Mouse (Mus musculus) liver, embryonic 12.5 days (tissue): ENCODE measurements around the gene Gm42417. TPM values are rescaled to one million over a fixed set of nuclear protein-coding genes. Genes with fewer than 3 reads are reported as not detected.

Experiments used
- ATAC-seq: fragments of 200-750 bp; cut with Nextera tagmentation; 2 replicates; pipeline ENCODE4 v1.8.0; 2017; ENCODE audit warnings: moderate number of reproducible peaks, mild to moderate bottlenecking, moderate library complexity
- H3K27ac ChIP-seq: fragments of 300-500 bp; sonication (generic); 2 replicates; pipeline ENCODE4 v1.5.1; 2016; ENCODE audit warnings: mild to moderate bottlenecking
- H3K27me3 ChIP-seq: fragments of 300-500 bp; sonication (generic); replicated peaks from 2 replicates; pipeline ENCODE4 v1.6.1; 2016; ENCODE audit warnings: mild to moderate bottlenecking, moderate library complexity
- H3K36me3 ChIP-seq: fragments of 300-500 bp; sonication (generic); 2 replicates; pipeline ENCODE4 v1.6.1; 2016; ENCODE audit warnings: mild to moderate bottlenecking, moderate library complexity
- H3K4me1 ChIP-seq: fragments of 300-500 bp; sonication (generic); 2 replicates; pipeline ENCODE4 v1.6.1; 2016
- H3K4me2 ChIP-seq: fragments of 300-500 bp; sonication (generic); 2 replicates; pipeline ENCODE4 v1.6.1; 2016; ENCODE audit warnings: mild to moderate bottlenecking, moderate library complexity
- H3K4me3 ChIP-seq: fragments of 300-500 bp; sonication (generic); 2 replicates; pipeline ENCODE4 v1.5.1; 2016; ENCODE audit warnings: mild to moderate bottlenecking, moderate library complexity
- H3K9ac ChIP-seq: fragments of 300-500 bp; sonication (generic); 2 replicates; pipeline ENCODE4 v1.6.1; 2016; ENCODE audit warnings: mild to moderate bottlenecking, moderate library complexity
- H3K9me3 ChIP-seq: fragments of 300-500 bp; sonication (generic); replicated peaks from 2 replicates; pipeline ENCODE4 v1.6.1; 2016; ENCODE audit warnings: mild to moderate bottlenecking, moderate library complexity
- WGBS: fragments of 180-500 bp; shearing (Covaris S2); methylation state at CpG from one replicate; pipeline ENCODE4 v1.1.7; 2016; ENCODE audit not compliant: insufficient replicate concordance; 5-methylcytosine and 5-hydroxymethylcytosine counted together
- polyA plus RNA-seq: library from polyadenylated mRNA; unstranded; fragments of >200 nt; fragmentation: Nextera tagmentation; extraction: Ambion mirVana; gene quantifications from 2 replicates; pipeline ENCODE4 v1.2.1, GENCODE M21; 2016

Gene Gm42417
- polyA plus RNA-seq, 1 experiment from 2014 or later, result 0.15 TPM

DNA sequence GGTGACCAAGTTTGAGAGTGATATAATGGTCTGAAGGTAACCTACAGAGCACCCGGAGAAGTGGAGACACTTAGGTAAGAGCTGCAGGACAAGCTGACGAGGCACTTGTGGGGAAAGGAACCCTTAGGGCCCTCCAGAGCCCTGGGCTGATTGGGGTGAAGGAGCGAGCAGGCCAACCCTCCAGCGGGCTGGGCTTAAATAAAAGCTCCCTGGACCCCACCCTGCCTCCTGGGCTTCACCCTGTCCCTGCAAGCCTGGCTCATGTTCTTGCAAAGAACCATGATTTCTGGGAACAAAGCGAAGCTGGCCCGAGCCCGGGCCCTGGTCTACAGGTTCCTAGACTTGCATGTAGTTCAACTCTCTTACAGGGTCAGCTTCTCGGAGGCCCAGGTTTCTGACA lies 34.3 kb upstream of the Gm42417 start:
- WGBS, result 68% methylated on average over 8 of the region's 8 CpGs
- Histone ChIP-seq H3K4me1 (peaks cover 39% of the 10 kb centered on the region), H3K27ac (no peak overlapping the region)

DNA sequence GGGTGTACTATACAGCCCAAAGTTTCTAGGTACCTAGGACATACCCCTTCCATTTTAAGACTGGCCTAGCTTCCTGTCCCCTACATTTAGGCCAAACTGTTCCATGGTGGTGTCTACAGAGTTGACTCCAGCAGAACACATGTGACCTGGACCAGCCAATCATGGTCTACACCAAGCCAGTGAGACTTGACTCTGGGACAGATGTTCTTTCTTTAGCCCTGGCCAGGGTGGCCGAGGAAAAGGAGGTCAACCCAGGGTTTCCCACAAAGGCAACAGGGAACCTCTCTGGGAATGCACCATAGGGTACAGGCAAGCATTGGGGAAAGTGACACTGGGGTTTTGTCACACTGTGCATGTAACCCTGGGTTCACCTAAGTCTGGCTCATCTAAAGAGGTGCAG lies 33.5 kb upstream of the Gm42417 start:
- Histone ChIP-seq H3K4me2 (no peak overlapping the region), H3K27ac (no peak overlapping the region), H3K36me3 (no peaks in the 10 kb centered on the region), H3K9ac (no peak overlapping the region), H3K4me1 (peaks cover 39% of the 10 kb centered on the region), H3K27me3 (peaks cover 22% of the 10 kb centered on the region; the same call in 1 of the 2 replicates), H3K4me3 (no peak overlapping the region), H3K9me3 (no peaks in the 10 kb centered on the region)
- 55% methylated on average over 1 of the region's 1 CpGs for WGBS
- ATAC-seq, result no peak

More for the DNA sequence above, 34.3 kb upstream of the Gm42417 start:
- Histone ChIP-seq H3K27me3 (peaks cover 22% of the 10 kb centered on the region; the same call in 1 of the 2 replicates), H3K9me3 (no peaks in the 10 kb centered on the region), H3K9ac (no peak overlapping the region), H3K36me3 (no peaks in the 10 kb centered on the region), H3K4me3 (no peak overlapping the region), H3K4me2 (no peak overlapping the region)
- no peak for ATAC-seq

DNA sequence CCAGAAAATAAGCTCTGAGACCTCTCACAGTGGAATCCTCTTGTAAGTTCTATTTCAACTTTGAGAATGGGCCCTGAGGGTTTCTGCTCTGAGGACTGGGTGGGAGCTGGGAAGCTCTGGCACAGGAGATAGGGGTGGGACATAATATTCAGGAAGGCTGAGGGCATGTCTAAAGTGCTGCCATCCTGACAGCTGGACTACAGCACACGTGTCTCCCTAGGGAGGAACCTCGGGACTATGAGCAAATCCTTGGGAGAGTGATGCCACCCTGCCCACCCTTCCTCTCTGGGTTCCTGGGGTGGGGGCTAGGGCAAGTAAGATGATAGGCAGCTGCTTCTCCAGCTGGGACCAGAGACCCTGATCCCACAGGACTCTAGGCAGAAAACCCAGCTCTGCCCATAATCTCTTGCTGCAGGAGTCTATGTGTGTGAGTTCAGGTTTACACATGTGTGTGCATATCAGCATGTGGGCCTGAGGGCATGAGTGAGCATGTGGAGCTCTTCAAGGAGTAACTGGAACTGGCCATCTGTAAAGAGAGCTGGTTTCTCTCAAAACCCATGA lies 33.0 kb upstream of the Gm42417 start:
- 33% methylated on average over 2 of the region's 2 CpGs for whole genome bisulfite sequencing
- peaks cover 34% of the 10 kb centered on the region for H3K4me1 ChIP-seq
- H3K27me3 ChIP-seq, result peaks cover 22% of the 10 kb centered on the region; the same call in 1 of the 2 replicates
- no peaks in the 10 kb centered on the region for H3K9me3 ChIP-seq
- no peak overlapping the region for H3K4me3 ChIP-seq
- H3K9ac ChIP-seq, result no peak overlapping the region
- no peaks in the 10 kb centered on the region for H3K36me3 ChIP-seq
- no peak overlapping the region for H3K27ac ChIP-seq
- no peak overlapping the region for H3K4me2 ChIP-seq
- no peak for ATAC-seq

DNA sequence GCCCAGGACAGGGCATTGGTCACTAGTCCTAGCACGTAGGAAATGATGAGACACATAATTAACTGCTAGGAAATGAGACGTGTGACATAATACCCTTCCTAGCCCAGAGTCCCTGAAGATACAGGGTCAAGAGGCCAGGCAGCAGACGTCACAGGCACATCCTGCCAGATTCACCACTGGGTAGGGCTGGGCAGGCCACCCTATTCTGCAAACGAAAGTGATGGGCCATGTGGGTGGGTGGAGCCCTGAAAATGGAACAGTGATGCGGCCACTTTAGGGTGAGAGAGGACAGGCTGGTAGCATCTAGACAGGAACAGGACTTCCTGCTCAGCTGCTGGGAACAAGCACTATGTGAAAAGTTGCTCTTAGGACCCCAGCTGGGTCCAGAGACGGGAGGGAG lies 32.4 kb upstream of the Gm42417 start:
- 22% methylated on average over 6 of the region's 6 CpGs for WGBS
- no peak overlapping the region for H3K27ac ChIP-seq
- 0 out of 2 replicates have a peak, but pooled peaks have one; percentile 18 for ATAC-seq
- H3K27me3 ChIP-seq, result peaks cover 22% of the 10 kb centered on the region; the same call in 1 of the 2 replicates
- H3K36me3 ChIP-seq, result no peaks in the 10 kb centered on the region
- no peaks in the 10 kb centered on the region for H3K9me3 ChIP-seq
- peaks cover 29% of the 10 kb centered on the region for H3K4me1 ChIP-seq
- no peak overlapping the region for H3K4me3 ChIP-seq
- no peak overlapping the region for H3K9ac ChIP-seq
- no peak overlapping the region for H3K4me2 ChIP-seq

DNA sequence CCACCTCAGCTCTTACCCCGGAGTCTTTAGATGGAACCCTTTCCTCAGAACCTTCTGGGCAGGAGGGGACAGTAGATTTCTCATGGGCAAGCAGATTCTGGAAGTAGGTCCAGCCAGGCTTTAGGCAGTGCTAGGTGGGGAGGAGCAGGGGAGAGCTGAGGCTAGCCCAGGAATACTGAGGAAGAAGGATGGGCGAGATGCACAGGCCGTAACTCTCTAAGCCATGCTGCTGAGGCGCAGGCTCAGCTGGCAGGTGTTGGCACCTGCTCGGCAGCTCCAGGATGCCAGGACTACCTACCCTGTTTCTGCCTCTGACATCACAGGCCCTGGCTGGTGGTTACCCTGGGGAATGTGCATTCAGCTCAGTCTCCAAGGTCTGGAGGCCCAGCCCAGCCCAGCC lies 31.1 kb upstream of the Gm42417 start:
- Histone ChIP-seq H3K9me3 (no peaks in the 10 kb centered on the region), H3K4me3 (no peak overlapping the region), H3K4me2 (no peak overlapping the region), H3K9ac (no peak overlapping the region), H3K27ac (no peak overlapping the region), H3K27me3 (peaks cover 22% of the 10 kb centered on the region; the same call in 1 of the 2 replicates), H3K4me1 (peaks cover 18% of the 10 kb centered on the region), H3K36me3 (no peaks in the 10 kb centered on the region)
- no peak for ATAC-seq
- WGBS, result 74% methylated on average over 5 of the region's 5 CpGs

DNA sequence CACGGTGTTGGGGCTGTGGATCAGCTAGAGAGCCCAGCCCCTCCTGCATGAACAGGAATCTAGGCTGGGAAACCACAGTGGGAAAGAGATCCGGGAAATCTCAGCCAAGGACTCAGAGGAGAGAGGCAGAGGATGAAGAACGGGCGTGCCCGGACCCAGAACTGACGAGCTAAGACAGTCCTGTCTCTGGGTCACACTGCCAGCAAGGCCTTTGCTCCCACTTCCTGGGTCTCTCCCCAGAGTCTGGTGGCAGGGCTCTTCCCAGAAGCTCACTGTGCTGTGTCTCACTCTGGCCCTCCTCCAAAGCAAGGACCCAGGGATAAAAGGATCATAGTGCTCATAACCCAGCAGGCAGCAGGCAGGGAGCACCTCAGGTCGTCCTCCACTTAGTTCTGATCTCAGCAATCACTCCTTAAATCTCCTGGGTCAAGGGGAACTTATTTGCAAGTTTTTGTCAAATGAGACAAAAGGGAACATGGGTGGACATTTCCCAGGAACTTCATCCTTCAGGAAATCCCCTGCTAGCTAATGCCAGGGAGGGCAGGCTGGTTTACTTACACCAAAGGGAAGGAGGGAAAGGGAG lies 30.6 kb upstream of the Gm42417 start:
- no peak for ATAC-seq
- Histone ChIP-seq H3K27me3 (peaks cover 28% of the 10 kb centered on the region; the same call in 1 of the 2 replicates), H3K9me3 (no peaks in the 10 kb centered on the region), H3K4me1 (peaks cover 16% of the 10 kb centered on the region), H3K4me3 (no peak overlapping the region), H3K27ac (no peak overlapping the region), H3K4me2 (no peak overlapping the region), H3K9ac (no peak overlapping the region), H3K36me3 (no peaks in the 10 kb centered on the region)
- 31% methylated on average over 7 of the region's 7 CpGs for WGBS

DNA sequence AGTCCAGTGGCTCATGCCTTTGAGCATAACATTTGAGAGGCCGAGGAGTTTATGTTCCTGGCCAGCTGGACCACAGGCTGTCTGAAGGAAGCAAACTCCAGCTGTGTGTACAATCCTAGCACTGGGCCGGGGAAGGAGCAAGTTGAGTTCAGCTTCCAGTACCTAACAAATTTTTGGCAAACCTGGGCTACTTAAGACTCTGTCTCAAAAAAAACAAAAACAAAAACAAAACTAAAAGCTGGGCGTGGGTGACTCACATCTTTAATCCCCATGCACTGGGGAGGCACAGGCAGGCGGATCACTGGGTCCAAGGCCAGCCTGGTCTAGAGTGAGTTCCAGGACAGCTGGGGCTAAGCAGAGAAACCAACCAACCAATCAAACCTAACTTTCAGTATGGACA lies 29.5 kb upstream of the Gm42417 start:
- H3K27ac ChIP-seq, result no peak overlapping the region
- WGBS, result 61% methylated on average over 4 of the region's 4 CpGs

DNA sequence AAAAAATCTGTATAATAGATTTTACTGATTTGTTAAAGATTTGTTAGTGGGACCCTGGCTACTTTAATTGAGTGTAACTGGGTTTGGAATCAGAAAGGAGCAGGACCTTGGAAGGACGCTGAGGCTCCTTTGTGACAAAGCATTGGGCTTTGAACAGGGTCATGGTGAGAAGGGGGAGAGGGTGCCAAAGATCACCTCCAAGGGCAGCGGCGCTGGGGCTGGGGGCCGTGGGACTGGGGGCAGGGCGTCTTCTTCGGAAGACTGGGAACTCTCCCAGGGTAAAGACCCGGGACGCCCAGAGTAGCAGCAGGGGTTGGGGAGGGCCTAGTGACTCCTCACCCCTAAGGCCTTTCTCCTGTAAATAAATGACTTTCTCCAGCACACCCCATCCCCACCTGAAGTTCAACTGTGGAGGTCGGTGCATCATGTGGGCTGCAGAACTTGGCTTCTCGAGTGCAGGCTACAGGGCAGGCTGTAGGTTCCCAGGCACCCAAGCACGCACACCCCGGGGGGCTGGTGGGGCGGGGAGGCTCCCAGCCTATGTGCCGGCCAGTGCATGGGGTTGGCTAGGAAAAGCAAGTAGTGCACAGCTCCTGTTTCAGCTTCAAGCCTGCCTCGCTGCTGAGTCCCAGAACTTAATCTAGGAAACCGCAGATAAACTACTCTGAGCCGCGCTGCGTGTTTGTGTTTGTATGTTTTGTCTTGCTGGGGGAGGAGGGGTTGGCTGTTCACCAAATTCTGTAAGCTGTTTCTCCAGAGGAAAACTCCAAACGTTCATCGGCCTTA lies 28.8 kb upstream of the Gm42417 start:
- H3K27ac ChIP-seq, result no peak overlapping the region
- peaks cover 21% of the 10 kb centered on the region for H3K4me1 ChIP-seq

More for the DNA sequence above, 29.5 kb upstream of the Gm42417 start:
- H3K36me3 ChIP-seq, result no peaks in the 10 kb centered on the region
- no peak for ATAC-seq
- peaks cover 38% of the 10 kb centered on the region for H3K27me3 ChIP-seq
- peaks cover 16% of the 10 kb centered on the region for H3K4me1 ChIP-seq
- no peaks in the 10 kb centered on the region for H3K9me3 ChIP-seq
- H3K4me2 ChIP-seq, result no peak overlapping the region
- H3K9ac ChIP-seq, result no peak overlapping the region
- no peak overlapping the region for H3K4me3 ChIP-seq

DNA sequence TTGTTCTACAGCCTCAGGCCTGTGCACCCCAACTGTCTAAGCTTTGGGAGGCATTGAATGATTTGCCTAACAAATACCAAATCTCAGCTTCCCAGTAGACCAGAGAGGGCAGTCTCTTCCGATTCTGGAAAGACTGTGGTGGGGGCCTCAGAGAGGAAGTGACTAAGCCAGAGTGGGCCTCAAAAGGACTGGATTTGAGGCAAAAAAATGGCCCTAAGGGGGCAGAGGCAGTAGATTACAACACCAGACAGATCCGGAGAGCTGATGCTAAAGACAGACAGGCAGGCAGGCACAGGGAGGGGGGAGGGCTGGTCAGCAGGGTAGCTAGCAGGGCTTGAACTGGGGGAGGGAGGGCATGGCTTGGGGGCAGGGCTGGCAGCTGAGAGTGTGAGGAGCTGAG lies 27.2 kb upstream of the Gm42417 start:
- H3K27ac ChIP-seq, result no peak overlapping the region
- no peaks in the 10 kb centered on the region for H3K9me3 ChIP-seq
- peaks cover 56% of the 10 kb centered on the region for H3K27me3 ChIP-seq
- H3K36me3 ChIP-seq, result no peaks in the 10 kb centered on the region
- peaks cover 25% of the 10 kb centered on the region for H3K4me1 ChIP-seq
- H3K4me3 ChIP-seq, result no peak overlapping the region
- 3% methylated on average over 2 of the region's 2 CpGs for WGBS
- H3K9ac ChIP-seq, result no peak overlapping the region
- no peak overlapping the region for H3K4me2 ChIP-seq
- no peak for ATAC-seq

More for the DNA sequence above, 28.8 kb upstream of the Gm42417 start:
- Histone ChIP-seq H3K36me3 (no peaks in the 10 kb centered on the region), H3K27me3 (peaks cover 45% of the 10 kb centered on the region), H3K4me2 (no peak overlapping the region), H3K4me3 (no peak overlapping the region), H3K9ac (no peak overlapping the region), H3K9me3 (no peaks in the 10 kb centered on the region)
- WGBS, result 59% methylated on average over 21 of the region's 21 CpGs
- no peak for ATAC-seq

DNA sequence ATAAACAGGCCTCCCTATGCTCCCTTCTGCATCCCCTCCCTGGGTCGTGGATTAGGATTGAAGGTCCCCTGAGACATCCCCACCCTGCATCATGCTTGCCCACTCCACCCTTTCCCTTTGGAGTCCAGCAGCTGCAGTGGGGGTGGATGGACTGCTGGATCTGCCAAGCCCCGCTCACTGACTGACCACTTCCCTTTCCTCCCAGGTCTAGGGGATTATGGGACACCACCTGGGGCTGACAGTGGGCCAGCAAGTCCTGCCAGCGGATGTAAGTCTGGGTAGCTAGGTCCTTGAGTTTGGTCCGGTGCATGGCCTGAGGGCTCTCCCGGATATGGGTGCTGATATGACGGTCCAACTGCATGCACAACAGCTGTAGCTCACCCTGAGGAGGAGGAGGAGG lies 24.9 kb upstream of the Gm42417 start:
- Histone ChIP-seq H3K4me3 (no peak overlapping the region), H3K4me1 (peaks cover 21% of the 10 kb centered on the region), H3K9ac (no peak overlapping the region), H3K27ac (no peak overlapping the region), H3K4me2 (no peak overlapping the region), H3K27me3 (peaks cover 62% of the 10 kb centered on the region), H3K36me3 (no peaks in the 10 kb centered on the region), H3K9me3 (no peaks in the 10 kb centered on the region)
- 38% methylated on average over 6 of the region's 6 CpGs for WGBS
- no peak for ATAC-seq

DNA sequence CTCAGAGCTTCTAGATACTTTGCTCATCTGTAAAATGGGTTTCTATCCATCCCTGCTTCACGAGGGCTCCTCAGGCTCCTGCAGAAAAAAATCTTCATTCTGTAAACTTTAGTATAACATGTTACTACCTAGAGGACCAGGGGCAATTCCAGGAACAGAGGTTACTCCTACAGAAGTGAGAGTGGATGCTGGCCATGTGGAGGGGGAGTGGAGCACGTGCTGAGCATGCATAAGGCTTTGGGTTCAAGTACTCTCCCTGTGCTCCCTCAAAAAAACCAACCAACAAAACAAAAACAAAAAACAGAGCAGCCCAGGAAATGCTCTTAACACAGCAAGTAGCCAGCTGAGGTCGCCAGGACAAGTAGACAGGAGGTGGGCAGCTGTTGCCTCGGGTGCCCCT lies 24.4 kb upstream of the Gm42417 start:
- Histone ChIP-seq H3K4me3 (no peak overlapping the region), H3K4me2 (no peak overlapping the region), H3K36me3 (no peaks in the 10 kb centered on the region), H3K27me3 (peaks cover 67% of the 10 kb centered on the region), H3K4me1 (peaks cover 21% of the 10 kb centered on the region), H3K27ac (no peak overlapping the region), H3K9ac (no peak overlapping the region), H3K9me3 (no peaks in the 10 kb centered on the region)
- ATAC-seq, result no peak
- 37% methylated on average over 4 of the region's 4 CpGs for WGBS

DNA sequence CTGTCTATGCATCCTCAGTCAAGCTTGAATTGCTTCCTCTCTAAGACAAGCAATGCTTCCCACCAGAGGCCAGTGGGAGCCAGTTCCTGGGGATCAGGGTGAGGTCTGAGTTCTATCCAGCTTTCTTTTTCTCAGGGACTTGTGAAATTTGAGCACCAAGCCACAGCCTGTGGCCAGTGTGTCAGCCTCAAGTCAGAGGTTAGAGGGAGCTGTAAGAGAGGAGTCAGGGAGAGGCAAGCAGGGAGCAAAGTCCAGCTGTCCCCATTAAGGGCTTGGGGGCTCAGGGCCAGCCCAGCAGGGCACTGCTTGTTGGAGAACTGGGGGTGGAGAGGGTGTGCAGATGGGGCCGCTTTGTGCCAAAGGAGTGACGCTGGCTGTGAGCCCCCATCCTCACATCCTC lies 24.0 kb upstream of the Gm42417 start:
- H3K9me3 ChIP-seq, result no peaks in the 10 kb centered on the region
- H3K4me1 ChIP-seq, result peaks cover 22% of the 10 kb centered on the region
- H3K27me3 ChIP-seq, result peaks cover 71% of the 10 kb centered on the region
- H3K9ac ChIP-seq, result no peak overlapping the region
- 79% methylated on average over 2 of the region's 2 CpGs for WGBS
- H3K27ac ChIP-seq, result no peak overlapping the region
- no peaks in the 10 kb centered on the region for H3K36me3 ChIP-seq
- H3K4me3 ChIP-seq, result no peak overlapping the region
- no peak overlapping the region for H3K4me2 ChIP-seq
- ATAC-seq, result no peak
